Mouse (Mus musculus) NIH3T3 (cell line): ENCODE measurements around the gene Ston2.
A peak's percentile ranks its signal among the peaks of the same experiment; 100 is the strongest.
"Not testable (repeated sequence)": the region's sequence is repeated elsewhere in the genome, so short reads cannot be mapped to it uniquely, and the experiment has no call there.

Experiments used
- DNase-seq: peaks from one replicate; pipeline ENCODE4 v3.0.0-alpha.2; 2012; ENCODE audit warnings: low read depth

The Ston2 gene

DNA sequence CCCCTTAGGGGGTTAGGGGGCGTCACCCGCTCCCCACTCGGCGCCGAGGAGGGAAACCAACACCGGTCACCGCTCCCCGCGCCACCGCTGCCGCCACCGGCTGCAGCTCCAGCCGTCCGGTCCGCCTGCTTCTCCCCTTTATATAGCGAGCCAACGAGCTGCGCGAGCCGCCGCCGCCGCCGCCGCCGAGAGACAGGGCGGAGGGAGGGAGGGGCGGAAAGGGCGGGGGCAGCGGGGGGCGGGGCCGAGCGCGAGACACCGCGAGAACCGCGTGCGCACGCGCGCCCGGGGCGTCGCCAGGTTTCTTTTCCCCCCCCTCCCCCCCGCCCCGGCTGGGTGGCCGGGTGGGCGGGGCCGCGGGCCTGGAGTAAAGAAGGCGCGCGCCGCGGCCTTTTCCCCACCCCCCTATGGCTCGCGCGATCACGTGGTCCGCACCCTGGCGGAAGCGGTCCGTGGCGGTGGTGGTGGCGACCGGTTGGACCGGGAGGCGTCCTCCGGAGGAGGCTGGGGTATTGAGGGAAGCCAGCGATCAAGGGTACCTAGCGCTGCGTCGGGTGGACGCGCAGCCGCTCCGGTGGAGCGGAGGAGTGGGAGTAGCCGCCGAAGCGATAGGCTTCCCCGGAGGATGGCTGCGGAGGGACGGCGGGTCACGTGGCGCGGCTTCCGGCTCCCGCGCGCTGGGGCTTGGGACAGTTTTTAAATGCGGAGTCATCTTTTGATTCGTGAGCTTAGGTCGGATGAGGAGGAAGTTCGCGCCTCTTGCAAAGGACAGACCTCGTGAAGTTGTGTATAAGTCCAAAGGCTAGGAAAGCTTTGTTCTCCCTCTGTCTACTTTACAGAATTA lies 198.1 kb downstream of the Ston2 start, which contains the start of gene Gtf2a1:
Gene Gtf2a1 (minus strand): TSS at position 641 of the 844 bp plus-strand sequence.
- peak; percentile 99 for DNase-seq

DNA sequence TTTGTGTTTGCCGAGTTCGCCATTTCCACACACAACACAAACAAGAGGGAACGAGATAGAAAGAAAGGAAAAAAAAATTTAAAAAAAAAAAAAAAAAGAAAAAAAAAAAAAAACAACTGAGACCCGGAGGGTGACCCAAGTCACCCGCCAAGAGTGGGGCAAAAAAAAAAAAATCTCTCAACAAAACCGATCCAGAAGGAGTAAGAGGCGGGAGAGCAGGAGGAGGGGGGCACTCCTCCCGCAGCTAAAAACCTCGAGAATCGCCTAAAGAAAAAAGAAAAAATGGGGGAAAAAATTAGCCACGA lies 198.7 kb downstream of the Ston2 start:
- DNase-seq, result no peak

- peak; percentile 60 for DNase-seq
Observed at GRCm38 (mm10) chr12:91588670-91589541, 199.3 kb downstream of the Ston2 start.

- DNase-seq, result peak; percentile 96
Observed at GRCm38 (mm10) chr12:91588176-91588669, 200.0 kb downstream of the Ston2 start.

DNA sequence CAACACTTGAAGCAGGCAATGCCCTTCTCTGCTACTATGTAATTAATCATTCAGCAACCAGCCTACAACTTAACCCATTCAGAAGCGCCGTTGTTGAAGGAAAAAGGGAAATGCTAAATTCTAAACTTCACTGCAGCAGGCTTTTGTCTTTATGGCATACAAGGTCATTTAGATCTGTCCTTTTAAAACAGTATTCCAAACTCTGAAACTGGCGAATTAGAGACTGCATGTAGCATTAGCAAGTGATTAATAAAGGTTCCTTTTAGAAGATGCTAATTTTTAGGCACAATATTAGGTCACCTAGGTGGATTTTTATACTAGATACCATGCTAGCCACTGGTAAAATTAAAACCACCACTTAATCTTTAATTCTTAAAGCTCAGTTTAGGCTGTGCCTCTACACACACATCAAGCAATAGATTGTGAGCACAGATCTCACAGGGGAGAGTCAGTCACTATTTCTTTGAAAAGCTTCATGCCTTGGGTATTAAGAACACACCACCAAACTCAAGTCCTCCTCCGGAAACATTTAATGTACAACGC lies 200.6 kb downstream of the Ston2 start:
- DNase-seq, result no peak

- no peak for DNase-seq
Observed at GRCm38 (mm10) chr12:91587077-91587476, 201.1 kb downstream of the Ston2 start.

GRCm38 (mm10) chr12:91585815-91586214 lies 202.4 kb downstream of the Ston2 start:
- not testable (repeated sequence) for DNase-seq

- DNase-seq, result no peak
Observed at GRCm38 (mm10) chr12:91585206-91585605, 203.0 kb downstream of the Ston2 start.

DNA sequence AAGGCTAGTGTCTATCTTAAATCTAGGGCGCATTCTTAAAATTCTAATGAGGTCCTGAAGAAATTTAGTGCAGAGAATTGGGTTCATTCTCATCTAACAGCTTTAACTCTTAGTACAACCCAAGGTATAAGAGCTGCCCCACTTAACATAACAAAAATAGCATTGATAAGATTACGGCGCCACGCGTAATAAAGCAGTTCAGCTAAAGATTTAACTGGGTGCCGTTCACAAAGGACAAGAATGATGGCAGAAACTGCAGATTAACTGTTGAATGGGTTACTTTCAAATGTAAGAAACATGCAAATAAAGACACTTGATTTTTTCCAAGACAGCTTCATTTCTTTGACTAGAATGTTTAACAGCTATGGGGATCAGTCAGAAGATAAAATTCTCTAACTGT lies 204.8 kb downstream of the Ston2 start:
- no peak for DNase-seq
